Mouse (Mus musculus) brain, embryonic 18.5 days (tissue): ENCODE measurements at regions not wholly inside any gene's neighbourhood (a gene's known extent, or its start where the extent isn't known, plus 50 kb on each side); places are given as distances from the start of the nearest gene placed in this dataset.

Source experiments
- DNase-seq: peaks from one replicate; pipeline ENCODE4 v3.0.0-alpha.2; 2012; ENCODE audit warnings: low read depth, low spot score

GRCm38 (mm10) chr14:68022925-68023324, 1271.2 kb downstream of the Synb start:
- DNase-seq, result no peak

GRCm38 (mm10) chr14:68021240-68021639, 1272.9 kb downstream of the Synb start:
- DNase-seq, result no peak

DNA sequence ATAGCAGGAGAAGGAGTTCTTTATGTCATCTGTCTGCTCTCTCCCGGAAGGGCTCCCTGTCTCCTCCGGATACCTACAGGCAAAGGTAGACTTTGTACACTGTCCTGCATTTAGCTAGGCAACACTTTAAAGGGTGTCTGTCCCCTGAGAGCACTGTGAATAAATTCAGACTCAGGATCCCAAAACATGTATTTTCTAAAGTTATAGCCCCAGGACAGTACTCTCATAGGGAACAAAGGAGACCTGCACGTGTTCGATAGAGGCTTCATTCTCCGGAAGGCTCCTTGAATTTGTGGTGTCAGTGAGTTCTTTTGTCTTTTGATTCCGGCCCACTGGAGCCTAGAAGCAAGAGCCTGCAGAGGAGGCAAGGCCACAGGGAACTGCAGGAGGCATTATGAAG, 1273.3 kb downstream of the Synb start:
- DNase-seq, result no peak

GRCm38 (mm10) chr14:68018686-68019085, 1275.4 kb downstream of the Synb start:
- DNase-seq, result no peak

DNA sequence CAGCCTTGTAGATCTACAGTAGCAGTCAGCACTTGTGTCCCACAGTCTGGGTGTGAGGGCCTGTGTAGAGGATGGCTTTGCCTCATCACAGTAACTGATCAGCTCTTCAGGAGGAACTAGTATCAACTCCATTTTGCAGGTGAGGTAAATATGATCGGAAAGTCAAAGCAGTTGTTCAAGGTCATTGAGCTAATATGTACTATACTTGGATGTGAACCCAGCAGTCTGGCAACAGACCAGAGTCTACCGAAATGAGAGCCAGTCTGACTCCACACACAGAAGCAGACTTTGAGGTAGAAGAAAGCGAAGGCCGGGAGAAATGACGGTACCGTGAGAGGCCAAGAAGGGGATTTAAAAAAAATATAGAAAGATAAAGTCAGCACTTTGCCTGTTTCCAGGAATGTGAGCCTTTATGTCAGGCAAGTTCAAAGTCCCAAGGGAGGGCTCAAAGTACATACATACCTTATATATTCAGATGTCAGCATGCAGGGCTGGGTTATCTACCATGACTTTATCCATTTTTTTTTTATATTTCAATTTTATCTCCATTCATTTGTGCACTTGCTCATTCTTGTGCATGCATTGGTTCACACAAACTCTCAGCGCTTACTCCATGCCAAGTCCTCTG, 1297.2 kb downstream of the Synb start:
- DNase-seq, result no peak

- no peak for DNase-seq
These were observed 1300.5 kb downstream of the Synb start for GRCm38 (mm10) chr14:67993611-67994051.

- peak; percentile 46 for DNase-seq
These were observed 1301.0 kb downstream of the Synb start for GRCm38 (mm10) chr14:67993142-67993541.

GRCm38 (mm10) chr14:67992088-67992487, 1302.0 kb downstream of the Synb start:
- no peak for DNase-seq

DNA sequence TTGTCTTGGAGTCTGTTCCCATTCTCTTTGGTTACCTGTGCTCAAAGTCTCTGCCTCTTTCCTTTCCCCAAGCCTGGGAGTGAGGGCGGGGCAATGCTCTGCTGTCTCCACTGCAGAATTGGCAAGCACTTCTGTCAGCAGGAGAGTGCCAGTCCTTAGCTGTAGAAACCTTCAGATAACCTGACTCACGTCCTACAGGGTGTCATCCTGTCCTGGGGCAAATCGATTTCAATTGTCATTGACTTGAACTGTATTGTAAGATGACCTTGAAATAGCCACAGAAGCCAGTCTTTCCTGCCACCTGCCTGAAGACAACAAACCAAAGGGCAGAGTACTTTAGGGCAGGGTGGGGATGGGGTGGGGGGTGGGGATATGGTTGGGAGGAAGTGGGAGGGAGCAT, 1303.8 kb downstream of the Synb start:
- no peak for DNase-seq
